Mouse (Mus musculus): Measurements from ENCODE around the gene Tnnt1.
A peak's percentile ranks its signal among the peaks of the same experiment; 100 is the strongest.
"Not testable (repeated sequence)": the region's sequence is repeated elsewhere in the genome, so short reads cannot be mapped to it uniquely, and the experiment has no call there.

Gene Tnnt1

DNA sequence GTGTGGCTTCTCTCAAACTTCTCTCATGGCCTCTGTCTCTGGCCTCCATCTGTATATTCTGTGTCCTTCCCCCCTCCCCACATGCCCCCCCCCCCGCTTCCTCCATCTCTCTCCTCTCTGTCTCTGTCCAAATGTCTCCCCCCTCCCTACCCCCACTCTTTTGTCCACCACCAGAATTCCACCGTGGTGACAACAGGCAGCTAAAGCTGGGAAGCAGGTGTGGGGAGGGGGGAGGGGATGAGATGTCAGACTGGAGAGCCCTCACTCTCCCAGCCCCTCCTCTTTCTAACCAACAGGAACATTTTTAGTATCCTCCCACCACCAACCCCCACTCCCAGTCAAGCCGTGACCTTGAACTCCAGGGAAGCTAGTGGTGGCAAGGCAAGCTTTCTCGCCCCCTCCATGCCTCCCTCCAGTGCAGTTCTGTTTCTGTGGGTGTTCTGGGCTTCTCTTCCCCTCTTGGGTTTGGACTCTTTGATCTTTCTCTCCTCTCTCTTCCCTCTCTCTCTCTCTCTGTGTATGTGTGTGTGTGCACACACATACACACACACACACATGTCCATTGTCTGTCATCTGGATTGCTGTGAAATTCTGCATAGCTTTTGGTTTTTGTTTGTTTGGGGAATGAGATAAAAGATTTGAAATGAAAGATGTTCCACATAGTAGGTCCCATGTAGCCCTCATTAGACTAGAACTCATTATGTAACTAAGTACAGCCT lies at the start of gene Tnnt1:
Gene Tnnt1, minus strand, starts transcription at position 51 of the 719 bp plus-strand sequence.
- DNase-seq (ENCODE audit: low spot score), result no peak

DNA sequence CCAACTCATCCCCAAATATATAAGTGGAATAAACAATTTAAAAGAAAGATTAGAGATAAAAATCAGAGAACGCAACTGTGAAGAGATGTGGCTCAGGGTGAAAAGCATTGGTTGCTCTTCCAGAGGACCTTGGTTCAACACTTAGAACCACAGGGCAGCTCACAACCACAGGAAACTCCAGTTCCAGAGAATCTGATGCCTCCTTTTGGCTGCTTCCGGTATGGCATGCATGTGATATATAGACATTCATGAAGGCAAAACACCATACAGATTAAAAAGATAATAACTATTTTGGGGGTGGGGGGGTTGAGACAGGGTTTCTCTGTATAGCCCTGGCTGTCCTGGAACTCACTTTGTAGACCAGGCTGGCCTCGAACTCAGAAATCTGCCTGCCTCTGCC lies 46.5 kb upstream of the Tnnt1 start:
- DNase-seq (ENCODE audit: low spot score), result no peak

DNA sequence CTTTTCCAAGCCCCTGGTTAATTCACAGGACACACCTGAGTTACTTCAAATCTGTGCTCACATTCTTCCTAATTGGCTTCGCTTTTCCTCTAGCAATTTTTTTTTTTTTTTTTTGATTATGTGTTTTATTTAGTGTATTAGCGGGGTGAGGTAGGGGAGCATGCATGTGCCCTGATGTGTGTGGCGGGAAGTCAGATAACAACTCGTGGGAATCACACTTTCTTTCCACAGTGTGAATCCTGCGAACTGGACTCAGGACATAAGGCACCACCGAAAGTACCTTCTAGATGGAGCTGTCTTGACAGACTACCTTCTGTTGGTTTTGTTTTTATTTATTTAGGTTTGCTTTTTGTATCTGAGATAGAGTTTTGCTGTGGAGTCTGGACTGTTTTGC lies 41.0 kb upstream of the Tnnt1 start:
- DNase-seq (ENCODE audit: low spot score), result no peak

DNA sequence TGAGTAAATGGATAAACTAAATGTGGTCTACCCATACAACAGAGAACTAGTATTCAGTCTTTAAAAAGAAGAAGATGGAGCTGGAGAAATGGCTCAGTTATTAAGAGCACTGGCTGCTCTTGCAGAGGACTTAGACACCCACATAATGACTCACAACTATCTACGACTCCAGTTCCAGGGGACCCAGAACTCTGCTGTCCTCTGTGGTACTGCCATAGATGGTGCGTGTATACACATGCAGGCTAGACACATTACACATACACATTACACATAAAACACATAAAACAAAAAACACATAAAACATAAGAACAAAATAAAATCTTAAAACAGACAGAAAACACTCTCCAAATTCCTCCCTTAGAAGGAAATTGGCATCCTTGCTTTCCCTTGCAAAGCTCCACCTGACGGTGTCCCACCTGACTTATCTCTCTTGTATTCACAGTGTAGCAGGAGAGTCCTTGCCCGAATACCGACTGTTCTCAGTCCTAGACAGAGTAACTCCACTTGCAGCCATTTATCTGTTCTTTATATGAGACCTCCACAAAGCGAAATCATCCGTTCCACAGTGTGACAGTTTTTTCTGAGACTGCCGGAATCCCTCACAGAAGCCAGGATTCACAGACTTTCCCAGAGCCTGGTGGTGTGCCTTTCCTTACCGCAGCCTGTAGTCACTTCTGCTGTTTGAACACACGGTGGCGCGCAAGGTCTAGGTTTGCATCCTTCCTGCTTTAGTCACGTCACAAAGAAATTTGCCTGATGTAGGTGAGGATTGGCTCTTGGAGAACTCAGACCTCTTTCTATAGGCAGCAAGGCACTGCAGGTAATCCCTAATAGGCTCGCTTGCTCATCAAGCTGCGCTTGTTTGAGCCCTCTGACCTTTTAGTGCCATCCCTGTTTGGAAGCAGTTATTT lies 40.3 kb upstream of the Tnnt1 start:
- DNase-seq (ENCODE audit: low spot score), result peak; percentile 51

DNA sequence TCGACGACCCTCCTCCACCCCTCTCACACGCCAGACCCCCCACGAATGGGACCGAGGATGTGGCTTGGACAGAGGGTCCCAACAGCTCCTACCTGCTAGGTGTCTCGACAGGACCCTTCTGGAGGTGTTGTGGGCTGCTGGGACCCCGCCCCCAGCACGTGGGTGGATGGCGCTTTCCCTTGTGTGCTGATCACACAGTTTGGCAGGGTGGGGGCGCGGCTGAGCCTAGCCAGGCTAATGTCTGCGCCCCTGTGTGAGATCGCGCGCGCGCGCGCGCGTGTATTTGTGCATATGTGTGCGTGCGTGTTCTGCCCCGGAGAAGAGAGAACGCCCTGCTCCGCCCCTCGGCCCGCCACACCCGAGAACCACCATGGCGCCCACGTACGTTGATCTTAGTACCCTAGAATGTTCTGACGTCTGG lies 31.0 kb upstream of the Tnnt1 start, which contains the start of gene Syt5:
Gene Syt5, minus strand, starts transcription at position 321 of the 421 bp plus-strand sequence.
- no peak for DNase-seq (ENCODE audit: low spot score)

DNA sequence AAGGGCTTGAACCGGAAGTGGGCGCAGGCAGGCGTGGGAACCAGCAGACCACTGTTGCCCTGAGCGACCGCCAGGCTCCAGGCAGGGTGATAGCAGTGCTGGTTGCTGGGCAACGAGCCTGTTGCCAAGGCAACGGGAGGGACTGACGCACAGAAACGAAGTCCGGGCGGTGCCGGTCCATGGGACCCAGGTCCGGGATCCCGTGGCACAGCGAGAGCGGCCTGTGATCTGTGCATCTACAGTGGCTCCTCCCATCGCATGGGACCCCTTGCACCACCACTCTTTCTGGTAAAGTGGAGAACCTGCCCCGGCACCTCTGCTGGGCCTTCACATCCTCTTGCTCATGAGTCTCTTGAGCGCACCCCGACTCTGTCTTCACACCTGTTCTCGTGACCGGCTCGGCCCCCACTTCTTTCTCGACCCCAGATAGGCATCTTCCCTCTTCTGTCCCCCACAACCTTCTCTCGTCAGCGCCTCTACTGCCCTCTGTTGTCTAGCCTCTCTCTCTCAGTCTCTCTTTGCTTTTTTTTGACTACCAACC lies 30.5 kb upstream of the Tnnt1 start:
- no peak for DNase-seq (ENCODE audit: low spot score)

DNA sequence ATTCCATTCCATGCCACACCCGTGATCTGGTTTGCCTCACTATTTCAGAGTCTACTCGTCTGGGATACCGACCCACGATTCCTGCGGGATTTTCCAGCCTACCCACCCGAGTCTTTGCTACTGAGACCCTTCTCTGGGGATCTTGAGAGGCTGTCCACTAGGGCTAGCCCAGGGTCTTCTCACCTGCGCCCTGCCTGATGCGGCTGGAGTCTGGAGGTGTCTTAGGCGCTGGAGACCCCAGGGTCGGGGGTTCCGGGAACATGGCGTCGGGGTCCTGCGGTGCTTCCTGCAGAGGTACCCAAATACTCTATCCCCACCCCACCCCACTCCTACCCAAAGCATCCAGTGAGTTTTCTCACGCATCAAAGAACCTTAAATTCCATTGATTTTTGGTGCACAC lies 29.9 kb upstream of the Tnnt1 start:
- no peak for DNase-seq (ENCODE audit: low spot score)

DNA sequence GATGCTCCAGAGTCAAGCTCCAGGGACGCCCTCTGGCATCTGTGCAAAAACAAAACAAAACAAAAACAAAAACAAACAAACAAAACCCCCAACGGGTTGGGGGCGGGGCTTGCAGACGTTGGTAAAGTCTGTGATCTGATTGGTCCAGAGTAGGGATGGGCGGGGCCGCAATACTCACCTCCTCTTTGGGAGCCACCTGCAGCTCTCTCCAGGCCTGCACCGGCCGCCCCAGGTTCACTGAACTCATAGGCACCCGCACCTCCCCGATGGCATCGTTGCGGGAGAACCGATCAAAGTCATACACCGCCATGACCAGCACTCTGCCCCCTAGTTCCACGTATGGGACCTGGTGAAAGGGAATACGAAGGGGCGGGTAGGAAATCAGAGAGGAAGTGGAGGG lies 25.8 kb upstream of the Tnnt1 start:
- DNase-seq (ENCODE audit: low spot score), result no peak

DNA sequence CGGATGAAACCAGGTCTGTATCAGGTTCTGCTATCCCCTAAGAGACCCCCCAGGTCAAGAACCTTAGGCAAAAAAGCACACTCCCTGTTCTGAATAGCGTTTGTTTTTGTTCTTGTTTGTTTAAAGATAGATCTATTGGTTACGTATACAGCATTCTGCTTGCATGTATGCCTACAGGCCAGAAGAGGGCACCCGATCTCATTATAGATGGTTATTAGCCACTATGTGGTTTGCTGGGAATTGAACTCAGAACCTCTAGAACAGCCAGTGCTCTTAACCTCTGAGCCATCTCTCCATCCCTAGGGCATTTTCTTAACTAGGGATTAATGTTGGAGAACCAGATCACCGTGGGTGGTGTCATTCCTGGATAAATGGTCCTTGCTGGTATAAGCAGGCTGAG lies 25.2 kb upstream of the Tnnt1 start:
- no peak for DNase-seq (ENCODE audit: low spot score)

DNA sequence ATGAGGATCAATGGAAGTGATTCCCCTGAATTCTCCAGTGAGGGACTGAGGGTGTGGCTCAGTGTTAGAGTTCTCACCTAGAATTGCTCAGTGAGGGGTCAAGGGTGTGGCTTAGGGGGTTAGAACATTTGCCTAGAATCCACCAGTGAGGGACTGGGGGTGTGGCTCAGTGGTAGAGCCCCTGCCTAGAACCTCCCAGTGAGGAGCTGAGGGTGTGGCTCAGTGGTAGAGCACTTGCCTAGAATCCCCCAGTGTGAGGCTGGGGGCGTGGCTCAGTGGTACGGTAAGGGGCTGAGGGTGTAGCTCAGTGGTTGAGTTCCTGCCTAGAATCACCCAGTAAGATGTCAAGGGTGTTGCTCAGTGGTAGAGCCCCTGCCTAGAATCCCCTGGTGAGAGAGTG lies 22.8 kb upstream of the Tnnt1 start:
- DNase-seq (ENCODE audit: low spot score), result no peak

DNA sequence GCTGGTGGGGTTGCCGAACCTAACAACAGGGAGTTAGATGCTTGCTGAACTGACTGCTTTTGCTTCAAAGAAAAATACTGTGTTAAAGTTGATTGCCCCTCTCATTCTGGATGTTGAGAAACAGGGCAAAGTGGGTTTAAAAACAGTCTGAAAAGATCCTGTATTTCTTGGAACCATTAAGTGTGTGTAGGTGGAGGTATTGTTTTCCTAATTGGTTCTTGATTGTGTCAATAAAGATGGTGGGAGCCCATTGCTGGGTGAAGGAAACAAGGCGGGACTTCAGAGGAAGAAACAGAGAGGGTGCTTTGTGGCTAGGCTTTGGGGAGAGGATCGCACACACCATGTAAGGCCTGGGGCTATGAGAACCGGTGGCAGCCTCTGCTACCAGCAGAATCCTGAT lies 21.0 kb upstream of the Tnnt1 start:
- no peak for DNase-seq (ENCODE audit: low spot score)

DNA sequence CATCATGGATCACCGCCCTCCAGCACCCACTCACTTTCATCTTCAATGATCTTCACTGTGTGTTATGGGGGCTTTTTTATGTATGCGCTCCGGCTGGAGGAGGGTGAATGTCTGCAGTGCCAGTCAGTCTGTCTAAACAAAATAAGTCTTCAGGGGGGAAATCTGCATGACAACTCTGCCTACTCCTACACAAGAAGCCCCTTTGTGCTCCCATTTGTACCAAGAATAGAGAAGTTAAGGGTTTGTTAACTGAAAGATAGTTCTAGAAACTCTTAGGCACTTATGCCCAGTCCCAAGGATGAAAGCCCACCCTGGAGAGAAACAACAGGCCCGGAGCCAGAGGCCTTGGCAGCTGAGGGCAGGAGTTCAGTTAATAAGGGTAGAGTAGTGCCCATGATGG lies 20.2 kb upstream of the Tnnt1 start:
- DNase-seq (ENCODE audit: low spot score), result no peak

DNA sequence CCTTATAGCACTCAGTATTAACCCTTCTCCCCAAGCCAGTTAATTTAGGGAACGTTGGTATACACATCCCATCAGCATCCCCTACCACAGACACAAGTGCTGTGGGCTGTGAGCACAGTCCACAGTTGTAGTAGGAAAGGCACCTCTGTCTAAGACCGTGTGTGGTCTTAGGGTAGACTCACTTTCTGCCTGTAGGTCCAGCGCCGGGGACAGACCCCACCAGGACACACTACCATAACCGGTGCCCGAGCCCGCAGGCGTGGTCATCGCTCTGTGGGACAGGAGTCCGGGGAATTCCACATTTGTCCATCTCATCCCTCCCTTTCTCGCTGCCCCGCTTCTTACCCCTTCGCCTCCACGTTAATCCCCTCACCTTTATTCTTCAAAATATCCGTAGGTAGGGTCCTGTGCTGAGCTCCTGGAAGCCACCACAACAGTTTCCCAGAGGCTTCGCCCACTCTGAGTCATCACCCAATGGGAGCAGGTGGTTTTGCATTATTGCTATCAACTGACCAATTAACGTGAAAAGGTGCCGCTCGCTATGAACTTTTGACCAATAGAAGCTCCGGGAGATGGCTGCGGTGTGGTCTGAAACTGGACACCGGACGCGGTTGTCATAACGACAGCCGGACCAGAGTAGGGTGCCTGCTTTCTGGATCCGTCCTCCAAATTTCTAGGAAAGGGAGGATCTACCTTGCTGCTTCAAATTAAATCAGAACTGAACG lies 16.0 kb upstream of the Tnnt1 start, which contains the start of gene Dnaaf3:
Gene Dnaaf3, minus strand, starts transcription at position 449 of the 725 bp plus-strand sequence.
- DNase-seq (ENCODE audit: low spot score), result no peak

DNA sequence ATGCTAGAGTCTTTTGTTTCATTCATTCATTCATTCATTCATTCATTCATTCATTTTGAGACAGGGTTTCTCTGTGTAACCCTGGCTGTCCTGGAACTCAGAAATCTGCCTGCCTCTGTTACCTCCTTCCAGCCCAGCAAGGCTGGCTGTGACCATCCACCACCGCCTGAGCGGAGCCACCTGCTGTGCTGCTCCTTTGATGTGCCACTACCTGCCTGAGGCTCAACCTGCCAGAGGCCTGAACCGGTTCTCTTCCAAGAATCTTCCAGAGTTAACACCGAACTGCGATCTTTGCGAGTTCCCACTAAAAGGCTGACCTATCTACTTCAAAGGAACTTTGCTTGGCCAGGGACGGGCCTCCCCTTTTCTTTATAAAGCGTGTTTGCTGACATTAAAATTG lies 14.0 kb upstream of the Tnnt1 start:
- not testable (repeated sequence) for DNase-seq (ENCODE audit: low spot score)

DNA sequence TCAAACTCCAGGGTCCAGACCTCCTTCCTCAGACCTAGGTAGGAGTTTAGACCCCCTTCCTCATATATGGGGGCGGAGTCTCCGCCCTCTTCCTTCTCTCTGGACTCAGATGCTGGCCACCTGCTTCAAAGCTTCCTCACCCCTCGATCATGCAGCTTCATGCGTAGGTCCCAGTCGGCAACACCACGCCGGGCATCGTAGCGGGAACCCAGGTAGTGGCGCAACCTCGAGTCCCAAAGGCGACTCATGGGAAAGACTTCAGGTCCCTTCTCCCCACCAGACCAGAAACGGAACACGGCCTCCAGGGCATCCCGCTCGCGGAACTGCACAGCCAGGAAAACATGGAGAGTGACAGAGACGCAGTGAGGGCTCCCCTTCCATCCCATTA lies 11.1 kb upstream of the Tnnt1 start:
- no peak for DNase-seq (ENCODE audit: low spot score)

DNA sequence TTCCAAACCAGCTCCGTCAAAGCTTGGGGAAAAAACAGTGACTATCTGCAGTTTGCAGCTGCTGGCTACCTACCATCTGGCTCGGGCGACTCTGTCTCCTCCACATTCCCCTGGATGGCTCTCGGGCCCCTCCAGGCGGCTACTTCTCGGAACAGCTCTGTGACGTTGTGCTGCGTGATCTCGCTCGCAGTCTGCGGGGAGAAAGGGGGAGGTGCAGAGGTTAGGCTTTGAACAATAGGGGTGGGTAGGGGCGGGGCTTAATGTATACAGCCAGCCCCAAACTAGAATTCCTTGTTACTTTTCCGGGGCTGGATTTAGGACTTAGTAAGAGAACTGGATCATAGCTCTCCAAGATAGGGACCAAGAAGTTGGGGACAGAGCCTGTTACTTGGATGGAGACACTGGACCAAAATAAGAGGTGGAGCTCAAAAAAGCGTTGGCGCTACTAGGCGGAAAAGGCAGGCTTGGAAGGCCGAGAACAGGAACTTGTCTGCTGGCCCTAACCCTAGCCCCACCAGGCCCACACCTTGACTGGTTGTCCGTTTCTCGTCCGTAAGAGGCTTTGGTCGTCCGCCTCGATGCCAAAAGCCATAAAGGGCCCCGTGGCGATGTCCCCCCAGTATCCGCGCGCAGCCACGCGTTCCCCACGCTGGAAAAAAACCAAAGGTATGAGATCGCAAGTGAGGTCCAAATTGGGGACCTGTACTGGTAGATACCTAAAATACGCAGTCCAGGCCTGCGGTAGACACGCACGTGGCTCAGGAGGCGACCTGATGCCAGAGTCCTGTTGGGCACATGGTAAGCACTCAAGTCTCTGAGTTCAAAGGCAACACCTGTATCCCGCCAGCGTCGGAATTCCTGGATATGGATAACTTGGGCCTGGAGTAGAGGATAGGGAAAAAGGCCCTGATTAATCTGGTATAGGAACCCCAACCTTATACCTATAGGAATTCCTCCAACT lies 10.4 kb upstream of the Tnnt1 start:
- peak; percentile 70 for DNase-seq (ENCODE audit: low spot score)

DNA sequence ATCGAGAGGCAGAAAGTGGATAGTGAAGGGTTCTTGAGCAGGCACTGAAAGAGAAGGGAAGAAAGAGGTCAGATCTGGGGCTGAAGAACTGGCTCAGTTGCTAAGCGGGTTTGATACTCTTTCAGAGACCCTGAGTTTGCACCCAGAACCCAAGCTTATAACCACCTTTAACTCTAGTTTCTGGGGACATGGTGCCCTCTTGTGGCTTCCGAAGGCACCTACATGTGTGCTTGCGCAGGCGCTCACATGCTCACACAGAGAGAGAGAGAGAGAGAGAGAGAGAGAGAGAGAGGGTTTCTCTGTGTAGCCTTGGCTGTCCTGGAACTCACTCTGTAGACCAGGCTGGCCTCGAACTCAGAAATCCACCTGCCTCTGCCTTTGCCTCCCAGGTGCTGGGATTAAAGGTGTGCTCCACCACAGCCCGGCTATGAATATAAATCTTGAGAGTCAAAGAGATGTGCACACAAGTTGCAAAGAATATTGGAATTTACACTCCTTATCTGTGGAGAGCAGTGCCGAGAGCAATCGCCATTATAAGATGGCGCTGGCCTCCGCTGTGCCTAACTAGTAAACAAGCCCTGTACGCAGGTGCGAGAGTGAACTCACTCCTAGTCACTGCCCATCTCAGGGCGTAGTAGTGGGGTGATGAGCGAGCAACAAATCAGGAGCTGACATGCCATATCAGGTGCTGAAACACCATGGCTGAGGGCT lies 8.2 kb upstream of the Tnnt1 start, which contains the start of gene Tnni3:
Gene Tnni3, minus strand, starts transcription at position 18 of the 711 bp plus-strand sequence.
- DNase-seq (ENCODE audit: low spot score), result peak; percentile 46

DNA sequence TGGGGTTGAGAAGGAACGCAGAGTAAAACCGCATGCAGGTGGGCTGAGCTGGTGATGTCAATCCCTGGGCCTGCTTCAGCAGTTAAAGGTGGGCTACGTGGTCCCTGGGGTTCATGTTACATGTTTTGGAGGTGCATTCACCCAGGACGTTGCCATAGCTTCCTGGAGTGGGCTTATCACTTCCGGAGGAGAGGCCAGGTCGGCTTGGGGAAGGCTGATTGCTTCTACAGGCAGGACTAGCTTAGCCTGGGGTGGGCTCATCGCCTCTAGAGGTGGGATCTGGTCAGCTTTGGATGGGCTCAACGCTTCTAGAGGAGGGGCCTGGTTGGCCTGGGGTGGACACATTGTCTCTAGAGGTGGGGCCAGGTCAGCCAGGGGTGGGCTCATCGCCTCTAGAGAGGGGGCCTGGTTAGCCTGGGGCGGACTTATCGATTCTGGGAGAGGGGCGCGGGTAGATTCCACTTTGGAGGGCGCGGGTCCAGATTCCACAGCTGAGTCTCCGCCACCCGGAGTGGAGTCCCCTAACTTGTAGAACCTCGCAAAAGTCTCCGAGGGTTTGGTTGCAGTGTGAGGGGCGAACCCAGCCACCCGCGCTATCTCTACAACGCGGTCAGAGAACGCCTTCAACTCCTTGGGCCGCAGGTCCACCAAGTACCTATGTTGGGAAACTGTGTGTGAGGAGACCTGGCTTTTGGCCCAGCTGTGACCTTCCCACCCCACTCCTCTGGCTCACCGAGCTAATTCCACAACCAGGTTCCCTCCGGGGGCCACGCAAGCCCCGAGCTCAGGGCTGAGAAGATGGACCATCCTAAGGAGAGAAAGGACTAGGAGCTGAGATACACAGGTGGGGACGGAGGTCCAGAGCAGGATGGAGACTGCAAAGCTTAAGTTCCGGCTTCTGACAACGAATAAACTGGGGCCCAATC lies 7.3 kb upstream of the Tnnt1 start:
- no peak for DNase-seq (ENCODE audit: low spot score)

DNA sequence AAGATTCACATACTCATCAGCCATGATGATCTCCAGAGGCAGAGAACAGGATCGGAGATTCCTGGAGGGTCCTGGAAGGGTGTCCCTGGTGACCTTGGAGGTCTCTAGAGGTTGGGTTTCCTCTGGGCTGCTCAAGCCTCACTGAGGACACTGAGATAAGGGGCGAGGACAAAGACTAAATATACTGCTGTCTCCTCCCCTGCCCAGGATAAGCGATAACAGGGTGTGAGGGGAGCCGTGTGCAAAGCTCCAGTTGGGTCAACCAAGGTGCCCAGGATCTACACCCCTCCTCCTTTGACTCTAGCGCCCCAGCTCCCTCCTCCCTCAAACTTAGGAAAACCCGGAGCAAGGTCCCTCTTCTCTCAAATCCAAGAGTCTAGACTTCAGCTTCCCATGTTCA lies 6.1 kb upstream of the Tnnt1 start:
- no peak for DNase-seq (ENCODE audit: low spot score)
